Mouse (Mus musculus) frontal cortex, adult 2 months (tissue): Measurements from ENCODE around the gene Tdg. TPM values are rescaled to one million over a fixed set of nuclear protein-coding genes. Genes with fewer than 3 reads are reported as not detected.

Experiments
- polyA plus RNA-seq: library from polyadenylated mRNA; depleted of rRNA; stranded (reverse); fragments of >200 nt; gene quantifications from 2 replicates; pipeline ENCODE4 v1.2.3, GENCODE M21; 2012; rRNA removed

Tdg gene
- polyA plus RNA-seq, 1 experiment, result 61.2 TPM

Other genes with a start within 250 kb of the Tdg start
- not detected in 2 replicates for gene Gm1553, start 137.2 kb upstream of the Tdg start, polyA plus RNA-seq
- gene 1190007I07Rik, start 6.6 kb upstream of the Tdg start, polyA plus RNA-seq, result 34.4 TPM in 2 replicates
- gene Glt8d2, start 60.8 kb downstream of the Tdg start, polyA plus RNA-seq, result 11.0 and 11.3 TPM in 2 replicates
- gene Hcfc2, start 66.3 kb downstream of the Tdg start, polyA plus RNA-seq, result 26.4 and 27.3 TPM in 2 replicates
- gene Nfyb, start 134.3 kb downstream of the Tdg start, polyA plus RNA-seq, result 49.0 and 61.6 TPM in 2 replicates
- gene Txnrd1, start 204.1 kb downstream of the Tdg start, polyA plus RNA-seq, result 47.5 and 51.4 TPM in 2 replicates
- 0.42 and 0.69 TPM in 2 replicates for gene Eid3, start 236.8 kb downstream of the Tdg start, polyA plus RNA-seq